ENCODE assay signal across 34 mouse cellular contexts in genomic region chr8:119723676-119724075, GRCm38 (mm10). TPM values are rescaled to one million over a fixed set of nuclear protein-coding genes. Genes with fewer than 3 reads are reported as not detected.
DNase-seq lines count a peak whose midpoint lies in the region; ATAC-seq lines count a peak whose summit lies in the region.
"Had no signal": no experiment of that assay in that cellular context is flagged by ENCODE, and none has a peak within 500 bp of the region (broad histone marks: within the 10 kb centered on the region; RNA-seq: fewer than 3 reads in every experiment).

No protein-coding gene starts in this region.

- intact Hi-C loops in heart, postnatal 10 days (cut with DNase I), result no loop called here

- H3K27ac ChIP-seq in heart, embryonic 10.5 days, result peak overlapping the region; percentile 68
- peak overlapping the region; percentile 45; the same call in 1 of the 2 replicates for H3K27ac ChIP-seq in heart, embryonic 15.5 days
- H3K27ac ChIP-seq in midbrain, embryonic 11.5 days (ENCODE audit: low read depth, low read length), result no peak overlapping the region
- H3K27ac ChIP-seq: hindbrain, embryonic 10.5 days; hindbrain, embryonic 15.5 days; kidney, embryonic 15.5 days; layer of hippocampus, adult 2 months; left cerebral cortex, adult 2 months; limb, embryonic 12.5 days; liver, embryonic 15.5 days; lung, embryonic 15.5 days; midbrain, embryonic 15.5 days; neural tube, embryonic 12.5 days; stomach, postnatal 0 days had no signal

- no peak overlapping the region for H3K9ac ChIP-seq in heart, embryonic 15.5 days
- H3K9ac ChIP-seq in midbrain, embryonic 11.5 days (ENCODE audit: low read length), result no peak overlapping the region
- H3K9ac ChIP-seq: hindbrain, embryonic 15.5 days; kidney, embryonic 15.5 days; limb, embryonic 12.5 days; liver, embryonic 15.5 days; lung, embryonic 15.5 days; midbrain, embryonic 15.5 days; neural tube, embryonic 12.5 days had no signal

- no peaks in the 10 kb centered on the region for H3K9me3 ChIP-seq in heart, embryonic 10.5 days
- no peaks in the 10 kb centered on the region for H3K9me3 ChIP-seq in heart, embryonic 15.5 days (replicated peaks)
- H3K9me3 ChIP-seq in midbrain, embryonic 11.5 days (ENCODE audit: control insufficient read depth, low read length), result no peaks in the 10 kb centered on the region
- H3K9me3 ChIP-seq: G1E; hindbrain, embryonic 10.5 days; hindbrain, embryonic 15.5 days; kidney, embryonic 15.5 days; limb, embryonic 12.5 days; liver, embryonic 15.5 days; lung, embryonic 15.5 days; midbrain, embryonic 15.5 days; neural tube, embryonic 12.5 days had no signal

- H3K4me1 ChIP-seq in heart, embryonic 10.5 days, result peaks cover 55% of the 10 kb centered on the region
- peaks cover 20% of the 10 kb centered on the region for H3K4me1 ChIP-seq in heart, embryonic 15.5 days (replicated peaks)
- H3K4me1 ChIP-seq in midbrain, embryonic 11.5 days (ENCODE audit: control insufficient read depth, insufficient read depth, low read length), result no peaks in the 10 kb centered on the region
- H3K4me1 ChIP-seq: hindbrain, embryonic 15.5 days; kidney, embryonic 15.5 days; lung, embryonic 15.5 days; midbrain, embryonic 15.5 days; neural tube, embryonic 12.5 days had no signal

- DNase-seq in heart, embryonic 10.5 days (ENCODE audit: low spot score), result no peak
- no peak for DNase-seq in heart, adult 18-20 months
- no peak for DNase-seq in heart, postnatal 10 days
- DNase-seq in 3T3-L1 (ENCODE audit: low read depth, low spot score) (peak; percentile 36), NIH3T3 (ENCODE audit: low read depth) (peak; percentile 66)
- no peak for DNase-seq in midbrain, embryonic 11.5 days (ENCODE audit: low spot score, missing footprints)
- DNase-seq: adrenal gland, postnatal 25 days; cerebellum, adult 18-20 months; cerebellum, postnatal 10 days; gastrocnemius, postnatal 10 days; kidney, adult 18-20 months; kidney, postnatal 36 days; lung, postnatal 36 days; right cerebral cortex, adult 18-20 months; right cerebral cortex, postnatal 4 days; thymus, adult 18-20 months; thymus, postnatal 36 days had no signal

- ATAC-seq in heart, embryonic 15.5 days (replicated peaks; ENCODE audit: insufficient number of reproducible peaks, insufficient read depth, low FRiP score, low read depth), result 0 out of 2 replicates have a peak, but pooled peaks have one; percentile 16
- no peak for ATAC-seq in midbrain, embryonic 11.5 days (ENCODE audit: low FRiP score)
- ATAC-seq in cerebellum, adult (ENCODE audit: insufficient number of reproducible peaks, low FRiP score, low TSS enrichment), result no peak
- ATAC-seq: midbrain, embryonic 15.5 days had no signal

- H3K4me3 ChIP-seq in heart, embryonic 10.5 days, result peak overlapping the region; percentile 32
- no peak overlapping the region for H3K4me3 ChIP-seq in heart, embryonic 15.5 days
- no peak overlapping the region for H3K4me3 ChIP-seq in midbrain, embryonic 11.5 days (ENCODE audit: low read depth, low read length)
- H3K4me3 ChIP-seq: erythroblast, embryonic 14.5 days; hindbrain, embryonic 10.5 days; hindbrain, embryonic 15.5 days; kidney, embryonic 15.5 days; layer of hippocampus, adult 2 months; left cerebral cortex, adult 2 months; limb, embryonic 12.5 days; liver, embryonic 15.5 days; lung, embryonic 15.5 days; midbrain, embryonic 15.5 days; neural tube, embryonic 12.5 days had no signal

- H3K4me2 ChIP-seq in heart, embryonic 15.5 days, result peak overlapping the region; percentile 21
- no peak overlapping the region for H3K4me2 ChIP-seq in midbrain, embryonic 11.5 days
- H3K4me2 ChIP-seq: hindbrain, embryonic 15.5 days; kidney, embryonic 15.5 days; limb, embryonic 12.5 days; liver, embryonic 15.5 days; lung, embryonic 15.5 days; midbrain, embryonic 15.5 days; neural tube, embryonic 12.5 days had no signal

- WGBS in heart, embryonic 10.5 days, result 27% methylated on average over 4 of the region's 4 CpGs
- 25% methylated on average over 4 of the region's 4 CpGs for WGBS in heart, embryonic 15.5 days
- 76% methylated on average over 4 of the region's 4 CpGs for WGBS in midbrain, embryonic 11.5 days

- no peaks in the 10 kb centered on the region for H3K36me3 ChIP-seq in heart, embryonic 10.5 days
- H3K36me3 ChIP-seq in heart, embryonic 15.5 days, result no peaks in the 10 kb centered on the region
- H3K36me3 ChIP-seq in midbrain, embryonic 11.5 days (ENCODE audit: control insufficient read depth, insufficient read depth, low read length), result no peaks in the 10 kb centered on the region
- H3K36me3 ChIP-seq: G1E; hindbrain, embryonic 10.5 days; hindbrain, embryonic 15.5 days; kidney, embryonic 15.5 days; limb, embryonic 12.5 days; liver, embryonic 15.5 days; lung, embryonic 15.5 days; midbrain, embryonic 15.5 days; neural tube, embryonic 12.5 days had no signal

- H3K27me3 ChIP-seq in heart, embryonic 10.5 days (ENCODE audit: insufficient read depth, poor library complexity, severe bottlenecking), result no peaks in the 10 kb centered on the region; the same call in 1 of the 2 replicates
- 0 out of 2 replicates have a peak, but pooled peaks cover 3% of the 10 kb centered on the region for H3K27me3 ChIP-seq in heart, embryonic 15.5 days
- no peaks in the 10 kb centered on the region for H3K27me3 ChIP-seq in midbrain, embryonic 11.5 days (ENCODE audit: control insufficient read depth, insufficient read depth, low read length)
- H3K27me3 ChIP-seq: hindbrain, embryonic 15.5 days; kidney, embryonic 15.5 days; lung, embryonic 15.5 days; midbrain, embryonic 15.5 days; neural tube, embryonic 12.5 days had no signal

RNA-seq across cellular contexts. Expression of gene Atp2c2, which starts 23.9 kb away (rescaled TPM):
- 0.36 and 1.5 TPM in 2 replicates for polyA plus RNA-seq in heart, embryonic 10.5 days (2016; fragmentation: Nextera tagmentation; extraction: Ambion mirVana)
- under 1 TPM; 0.12 to 0.21 TPM for total RNA-seq in heart, adult 18-20 months (2021)
- 0.13 and 0.42 TPM in 2 replicates for polyA plus RNA-seq in heart, embryonic 15.5 days (2015; fragmentation: Nextera tagmentation; extraction: Ambion mirVana)
- not detected for total RNA-seq in heart, postnatal 10 days (2021)
- 0.22 and 0.33 TPM in 2 replicates for polyA plus RNA-seq in midbrain, embryonic 11.5 days (2014; fragmentation: Nextera tagmentation; extraction: Ambion mirVana)
- total RNA-seq: G1E; gastrocnemius, postnatal 10 days; liver, adult 2 months had no signal
- polyA plus RNA-seq: erythroblast, embryonic 14.5 days; G1E; liver, adult 2 months had no signal

RNA-seq across cellular contexts. Expression of gene Tldc1, which starts 54.5 kb away (rescaled TPM):
- polyA plus RNA-seq in heart, embryonic 10.5 days (2016; fragmentation: Nextera tagmentation; extraction: Ambion mirVana), result 14.5 and 19.8 TPM in 2 replicates
- total RNA-seq in heart, adult 18-20 months (2021), result 10 to 100 TPM; 11.5 to 14.2 TPM
- 10.9 and 12.8 TPM in 2 replicates for polyA plus RNA-seq in heart, embryonic 15.5 days (2015; fragmentation: Nextera tagmentation; extraction: Ambion mirVana)
- 10 to 100 TPM; 11.4 to 11.5 TPM for total RNA-seq in heart, postnatal 10 days (2021)
- 6.8 and 7.1 TPM in 2 replicates for polyA plus RNA-seq in midbrain, embryonic 11.5 days (2014; fragmentation: Nextera tagmentation; extraction: Ambion mirVana)

RNA-seq across cellular contexts. Expression of gene Wfdc1, which starts 57.5 kb away (rescaled TPM):
- polyA plus RNA-seq in heart, embryonic 10.5 days (2016; fragmentation: Nextera tagmentation; extraction: Ambion mirVana), result 1.3 and 1.6 TPM in 2 replicates
- total RNA-seq in heart, adult 18-20 months (2021), result 10 to 100 TPM; 26.5 to 28.0 TPM
- polyA plus RNA-seq in heart, embryonic 15.5 days (2015; fragmentation: Nextera tagmentation; extraction: Ambion mirVana), result 5.9 and 6.2 TPM in 2 replicates
- 10 to 100 TPM; 45.0 to 47.4 TPM for total RNA-seq in heart, postnatal 10 days (2021)
- 8.8 and 11.8 TPM in 2 replicates for polyA plus RNA-seq in midbrain, embryonic 11.5 days (2014; fragmentation: Nextera tagmentation; extraction: Ambion mirVana)
- total RNA-seq: G1E; megakaryocyte-erythroid progenitor cell, adult 5-6 weeks had no signal
- polyA plus RNA-seq: erythroblast, embryonic 14.5 days; G1E; limb, embryonic 12.5 days had no signal

Comparison
In these comparisons a context has a peak if more than half of its experiments do, and no peak if none do; other contexts are left out.
1. DNase-seq: peak in 3T3-L1 (single experiment) and NIH3T3 (single experiment); none in heart, embryonic 10.5 days (single experiment), heart, adult 18-20 months (0 of 2), heart, postnatal 10 days (0 of 2) and midbrain, embryonic 11.5 days (single experiment).